Mouse (Mus musculus): ENCODE measurements at regions not wholly inside any gene's neighbourhood (a gene's known extent, or its start where the extent isn't known, plus 50 kb on each side); places are given as distances from the start of the nearest gene placed in this dataset.
A peak's percentile ranks its signal among the peaks of the same experiment; 100 is the strongest.

- intact Hi-C loops (cut with DNase I), result no loop called here
- DNase-seq (ENCODE audit: extremely low spot score in 1 of 2, low spot score in 2 of 2), result no peak
These were observed 363.6 kb upstream of the Adgrl2 start for GRCm38 (mm10) chr3:149353958-149354357.

DNA sequence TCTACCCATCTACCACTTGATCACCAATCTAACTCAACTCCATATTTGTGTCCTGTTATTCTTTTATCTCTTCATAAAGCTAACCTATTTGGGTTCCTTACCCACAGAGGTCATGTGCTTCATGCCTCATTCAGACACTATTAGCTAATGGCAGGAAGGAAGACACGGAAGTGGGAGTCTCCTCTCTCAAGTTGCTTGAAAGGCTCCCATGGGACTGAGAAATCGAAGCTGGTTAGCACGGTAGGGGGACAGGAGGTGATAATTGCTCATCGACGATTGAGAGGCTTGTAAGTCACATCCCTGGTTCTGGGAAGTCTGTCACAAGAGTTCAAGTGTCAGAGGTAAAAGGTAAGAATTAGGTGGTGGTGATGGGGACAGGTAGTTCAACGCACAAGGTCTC lies 362.2 kb upstream of the Adgrl2 start:
- DNase-seq (ENCODE audit: extremely low spot score in 1 of 2, low spot score in 2 of 2), result no peak
- intact Hi-C loops (cut with DNase I), result no loop called here

GRCm38 (mm10) chr3:149349731-149350130 lies 359.4 kb upstream of the Adgrl2 start:
- intact Hi-C loops (cut with DNase I), result loop anchor here (10.0 kb wide), 1 partner anchor 365 kb away; no protein-coding TSS in a partner anchor

GRCm38 (mm10) chr3:149349211-149349697 lies 358.9 kb upstream of the Adgrl2 start:
- intact Hi-C loops (cut with DNase I), result loop anchor here (10.0 kb wide), 1 partner anchor 364 kb away; no protein-coding TSS in a partner anchor

More at GRCm38 (mm10) chr3:149349731-149350130, 359.4 kb upstream of the Adgrl2 start:
- no peak for DNase-seq (ENCODE audit: extremely low spot score in 1 of 2, low spot score in 2 of 2)

GRCm38 (mm10) chr3:149348459-149348971 lies 358.2 kb upstream of the Adgrl2 start:
- intact Hi-C loops (cut with DNase I), result loop anchor here (10.0 kb wide), 1 partner anchor 364 kb away; no protein-coding TSS in a partner anchor
- no peak for DNase-seq (ENCODE audit: extremely low spot score in 1 of 2, low spot score in 2 of 2)

More at GRCm38 (mm10) chr3:149349211-149349697, 358.9 kb upstream of the Adgrl2 start:
- peak in 1 of 2 experiments; percentile 78 for DNase-seq (ENCODE audit: extremely low spot score in 1 of 2, low spot score in 2 of 2)

GRCm38 (mm10) chr3:149347241-149347992 lies 357.1 kb upstream of the Adgrl2 start:
- no peak for DNase-seq (ENCODE audit: extremely low spot score in 1 of 2, low spot score in 2 of 2)
- intact Hi-C loops (cut with DNase I), result loop anchor here (10.0 kb wide), 1 partner anchor 363 kb away; no protein-coding TSS in a partner anchor

GRCm38 (mm10) chr3:149342511-149342910 lies 352.2 kb upstream of the Adgrl2 start:
- intact Hi-C loops (cut with DNase I), result loop anchor here (10.0 kb wide), 1 partner anchor 358 kb away; no protein-coding TSS in a partner anchor

GRCm38 (mm10) chr3:149339374-149339753 lies 349.0 kb upstream of the Adgrl2 start:
- intact Hi-C loops (cut with DNase I), result no loop called here
- DNase-seq (ENCODE audit: extremely low spot score in 1 of 2, low spot score in 2 of 2), result no peak

More at GRCm38 (mm10) chr3:149342511-149342910, 352.2 kb upstream of the Adgrl2 start:
- DNase-seq (ENCODE audit: extremely low spot score in 1 of 2, low spot score in 2 of 2), result no peak

DNA sequence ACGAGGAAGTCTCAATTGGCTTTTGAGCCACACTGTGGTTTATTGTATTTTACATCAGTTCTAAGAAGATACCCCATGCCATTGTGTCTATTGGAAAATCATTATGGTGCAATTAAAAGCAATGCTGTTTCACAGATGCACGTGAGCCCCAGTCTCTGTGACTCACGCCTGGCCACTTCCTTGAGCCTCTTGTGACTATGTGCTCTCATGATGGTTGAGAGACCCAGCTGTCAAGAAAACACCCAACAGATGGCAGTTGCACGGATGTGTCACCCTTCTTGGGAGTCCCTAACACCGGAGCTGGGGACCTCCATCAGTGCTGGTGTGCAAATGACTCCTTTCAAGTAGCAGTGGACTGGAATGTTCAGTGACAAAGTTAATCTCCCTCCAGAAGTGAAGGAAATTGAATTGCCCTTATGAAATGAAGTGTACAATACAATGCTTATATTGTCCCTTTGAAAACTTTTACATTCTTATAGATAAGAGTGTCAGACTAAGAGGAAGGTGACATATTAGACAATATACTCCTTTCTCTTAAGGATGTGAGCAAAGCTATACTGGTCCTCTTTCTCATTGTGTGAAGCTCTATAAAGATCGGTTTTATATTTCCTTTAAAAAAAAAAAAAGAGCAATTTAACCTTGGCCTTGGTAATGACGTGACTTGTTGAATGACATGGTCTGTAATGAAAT lies 348.5 kb upstream of the Adgrl2 start:
- DNase-seq (ENCODE audit: extremely low spot score in 1 of 2, low spot score in 2 of 2), result no peak
- intact Hi-C loops (cut with DNase I), result no loop called here

DNA sequence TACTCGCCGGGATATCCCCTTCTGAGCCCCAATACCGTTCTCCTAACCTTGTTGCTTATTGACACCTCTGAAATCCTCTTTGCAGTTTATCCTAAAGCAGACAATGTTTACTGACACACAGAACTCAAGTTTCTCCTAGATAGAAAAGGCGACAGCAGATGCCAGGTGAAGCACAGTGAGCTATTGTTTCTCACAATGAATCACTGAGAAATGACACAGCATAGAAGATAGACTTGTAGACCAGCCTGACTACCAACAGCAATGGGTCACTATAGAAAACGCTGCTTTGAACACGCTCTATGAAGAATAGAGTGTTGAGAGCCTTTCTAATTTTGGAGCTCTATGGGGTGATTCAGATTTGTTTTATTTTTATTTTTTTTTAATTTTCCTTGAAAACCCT lies 344.9 kb upstream of the Adgrl2 start:
- intact Hi-C loops (cut with DNase I), result no loop called here
- no peak for DNase-seq (ENCODE audit: extremely low spot score in 1 of 2, low spot score in 2 of 2)

- intact Hi-C loops (cut with DNase I), result no loop called here
- no peak for DNase-seq (ENCODE audit: extremely low spot score in 1 of 2, low spot score in 2 of 2)
These were observed 343.3 kb upstream of the Adgrl2 start for GRCm38 (mm10) chr3:149333607-149334006.

GRCm38 (mm10) chr3:149333131-149333530 lies 342.8 kb upstream of the Adgrl2 start:
- DNase-seq (ENCODE audit: extremely low spot score in 1 of 2, low spot score in 2 of 2), result no peak
- intact Hi-C loops (cut with DNase I), result no loop called here

DNA sequence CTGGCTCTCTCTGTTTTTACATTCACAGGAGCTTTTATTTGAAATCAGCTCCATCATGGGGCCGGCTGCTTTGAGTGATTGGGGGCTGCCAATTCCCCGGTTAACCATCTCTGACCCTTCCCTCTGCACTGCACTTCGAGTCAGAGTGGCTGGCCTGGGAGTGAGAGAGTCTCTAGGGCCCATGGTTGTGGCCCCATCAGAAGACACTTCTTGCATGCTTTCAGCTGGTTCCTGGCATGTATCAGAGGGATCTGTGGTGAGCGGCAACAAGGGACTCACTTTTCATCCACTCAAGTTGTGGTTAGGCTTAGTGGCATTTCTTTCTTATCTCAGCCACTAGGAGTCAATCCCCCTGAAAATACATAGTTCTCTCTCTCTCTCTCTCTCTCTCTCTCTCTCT lies 341.8 kb upstream of the Adgrl2 start:
- no peak for DNase-seq (ENCODE audit: extremely low spot score in 1 of 2, low spot score in 2 of 2)
- intact Hi-C loops (cut with DNase I), result no loop called here

- DNase-seq (ENCODE audit: extremely low spot score in 1 of 2, low spot score in 2 of 2), result no peak
- intact Hi-C loops (cut with DNase I), result no loop called here
These were observed 341.1 kb upstream of the Adgrl2 start for GRCm38 (mm10) chr3:149331251-149331960.

- DNase-seq (ENCODE audit: extremely low spot score in 1 of 2, low spot score in 2 of 2), result peak in 1 of 2 experiments; percentile 45
- intact Hi-C loops (cut with DNase I), result no loop called here
These were observed 340.4 kb upstream of the Adgrl2 start for GRCm38 (mm10) chr3:149330716-149331115.

DNA sequence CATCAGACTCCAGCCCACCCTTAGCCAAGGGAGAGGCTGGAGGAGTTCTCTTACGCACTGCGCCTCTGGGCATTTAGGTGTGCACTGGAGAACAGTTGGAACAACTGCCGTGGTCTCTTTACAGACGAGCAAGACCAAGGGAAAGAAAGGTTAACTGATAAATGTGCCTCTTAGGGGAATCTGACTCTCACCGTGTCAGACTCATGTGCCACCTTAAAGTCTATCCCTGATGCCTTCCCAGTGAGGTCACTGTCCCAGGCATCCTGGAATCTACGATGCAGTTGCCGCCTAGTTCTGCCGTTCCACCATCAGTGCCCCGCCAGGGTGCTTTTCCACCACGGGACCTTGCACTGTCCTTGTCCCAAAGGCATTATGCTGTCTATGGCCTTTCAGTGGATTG lies 339.7 kb upstream of the Adgrl2 start:
- intact Hi-C loops (cut with DNase I), result no loop called here
- no peak for DNase-seq (ENCODE audit: extremely low spot score in 1 of 2, low spot score in 2 of 2)

DNA sequence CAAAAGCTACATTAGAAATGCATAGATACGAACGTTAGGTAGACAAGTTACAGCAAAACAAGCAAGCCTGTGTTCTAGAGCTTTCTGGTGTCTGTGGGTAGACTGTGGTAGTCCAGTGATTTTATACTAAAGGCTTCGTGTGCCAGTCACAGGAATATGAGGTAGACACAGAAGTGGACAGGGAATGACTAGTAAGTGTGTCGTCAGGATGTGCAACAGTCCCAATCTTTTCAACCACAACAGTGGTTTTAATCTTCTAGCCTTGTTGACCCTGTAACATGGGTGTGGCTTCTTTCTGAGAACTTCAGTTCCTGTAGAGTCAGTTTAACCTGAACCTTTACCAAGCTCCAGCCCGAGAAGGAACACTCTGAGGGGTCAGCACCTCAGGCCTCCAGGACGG lies 339.3 kb upstream of the Adgrl2 start:
- no peak for DNase-seq (ENCODE audit: extremely low spot score in 1 of 2, low spot score in 2 of 2)
- intact Hi-C loops (cut with DNase I), result no loop called here

DNA sequence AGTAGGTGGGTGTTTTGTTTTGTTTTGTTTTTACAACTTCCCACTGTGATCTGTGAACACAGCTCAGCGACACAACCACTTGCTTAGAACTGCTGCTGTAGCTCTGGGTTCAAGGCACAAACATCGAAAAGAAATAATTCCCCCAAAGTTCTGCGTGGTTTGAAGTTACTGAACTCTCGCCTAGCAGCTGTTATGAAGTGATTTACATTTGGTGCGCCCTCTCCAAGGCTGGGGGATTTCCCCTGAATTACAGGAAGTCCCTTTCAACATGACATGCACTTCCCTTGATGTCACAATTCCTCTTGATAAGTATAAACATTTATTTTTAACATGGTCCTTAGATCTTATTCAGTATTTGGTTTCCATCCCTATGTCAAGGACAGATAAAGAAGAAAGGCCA lies 336.3 kb upstream of the Adgrl2 start:
- intact Hi-C loops (cut with DNase I), result no loop called here
- no peak for DNase-seq (ENCODE audit: extremely low spot score in 1 of 2, low spot score in 2 of 2)

DNA sequence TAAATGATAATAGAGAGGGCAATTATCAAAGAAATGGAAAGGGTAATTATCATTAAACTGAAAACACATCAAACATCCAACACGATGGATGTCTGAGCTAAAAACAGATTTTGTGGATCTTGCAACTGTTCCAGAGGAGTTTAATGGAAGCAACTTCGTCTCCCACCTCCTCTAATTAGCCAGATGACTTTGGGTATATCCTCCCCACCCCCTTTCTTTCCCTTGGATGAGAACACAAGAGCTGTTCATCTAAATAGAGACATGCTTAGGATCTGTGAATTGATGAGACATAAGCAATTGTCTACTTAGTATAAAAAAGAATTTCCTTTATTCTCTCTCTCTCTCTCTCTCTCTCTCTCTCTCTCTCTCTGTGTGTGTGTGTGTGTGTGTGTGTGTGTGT lies 333.7 kb upstream of the Adgrl2 start:
- no peak for DNase-seq (ENCODE audit: extremely low spot score in 1 of 2, low spot score in 2 of 2)
- intact Hi-C loops (cut with DNase I), result no loop called here
